Mouse (Mus musculus): Measurements from ENCODE around the gene Dcaf17.

Dcaf17 gene

GRCm38 (mm10) chr2:71120844-71121243 is 65.7 kb downstream of the Dcaf17 start:
- DNase-seq (ENCODE audit: low read depth, low spot score): no peak

- DNase-seq (ENCODE audit: low read depth, low spot score): no peak
These were observed 66.3 kb downstream of the Dcaf17 start for GRCm38 (mm10) chr2:71121406-71121805.

- DNase-seq (ENCODE audit: low read depth, low spot score): no peak
These were observed 67.3 kb downstream of the Dcaf17 start for GRCm38 (mm10) chr2:71122268-71123029.

- DNase-seq (ENCODE audit: low read depth, low spot score): no peak
These were observed 68.5 kb downstream of the Dcaf17 start for GRCm38 (mm10) chr2:71123591-71123990.

DNA sequence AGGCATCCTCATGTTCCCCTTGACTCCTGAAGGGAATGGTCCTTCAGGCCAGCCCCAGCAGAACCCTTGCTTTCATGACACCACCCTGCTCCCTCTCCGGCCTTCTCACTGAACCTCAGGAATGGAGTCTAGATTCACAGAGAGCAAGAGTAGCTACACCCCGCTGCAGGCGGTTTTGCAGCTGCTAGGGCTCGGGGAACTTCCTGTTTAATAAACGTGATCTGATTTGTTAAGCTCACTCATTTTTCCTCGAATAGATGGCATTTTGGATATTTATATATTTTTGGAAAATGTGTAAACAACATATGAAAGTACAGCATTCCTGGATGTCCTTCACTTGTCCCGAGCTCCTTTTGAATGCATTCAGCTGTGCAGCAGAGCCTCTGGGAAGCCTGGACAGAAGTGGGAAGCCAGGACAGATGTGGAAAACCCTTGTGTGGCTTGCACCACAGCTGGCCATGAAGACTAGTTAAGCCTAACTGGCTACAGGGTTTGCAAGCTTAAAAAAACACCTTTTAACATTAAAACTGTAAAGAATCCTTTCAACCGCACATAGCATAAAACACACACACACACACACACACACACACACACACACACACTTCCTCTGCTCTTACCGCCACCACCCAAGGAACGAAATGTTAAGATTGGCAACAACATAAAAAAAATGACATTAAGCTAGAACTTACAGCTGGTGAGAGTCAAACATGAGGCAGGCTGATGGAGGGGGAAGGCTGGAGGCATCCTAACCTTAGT is 72.8 kb downstream of the Dcaf17 start:
- DNase-seq (ENCODE audit: low read depth, low spot score): no peak

DNA sequence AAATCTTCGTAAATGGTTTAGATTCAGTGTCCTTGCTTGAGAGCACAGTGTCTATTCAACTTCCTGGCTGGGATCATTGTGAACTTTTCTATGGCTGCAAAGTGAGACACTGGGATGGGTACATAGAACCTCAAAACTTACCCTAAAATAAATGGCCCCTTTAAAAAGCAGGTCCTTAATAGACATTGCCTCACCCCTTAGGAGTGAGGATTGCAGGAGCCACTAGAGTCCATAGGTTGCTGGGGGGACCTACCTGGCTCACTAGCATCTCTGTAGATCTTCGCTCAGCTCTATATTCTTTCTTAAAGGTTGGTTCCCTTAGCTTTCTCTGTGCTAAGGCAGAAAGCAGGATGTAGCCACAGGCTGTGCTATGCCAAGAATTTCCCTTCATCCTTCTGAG is 75.2 kb downstream of the Dcaf17 start:
- DNase-seq (ENCODE audit: low read depth, low spot score): no peak

DNA sequence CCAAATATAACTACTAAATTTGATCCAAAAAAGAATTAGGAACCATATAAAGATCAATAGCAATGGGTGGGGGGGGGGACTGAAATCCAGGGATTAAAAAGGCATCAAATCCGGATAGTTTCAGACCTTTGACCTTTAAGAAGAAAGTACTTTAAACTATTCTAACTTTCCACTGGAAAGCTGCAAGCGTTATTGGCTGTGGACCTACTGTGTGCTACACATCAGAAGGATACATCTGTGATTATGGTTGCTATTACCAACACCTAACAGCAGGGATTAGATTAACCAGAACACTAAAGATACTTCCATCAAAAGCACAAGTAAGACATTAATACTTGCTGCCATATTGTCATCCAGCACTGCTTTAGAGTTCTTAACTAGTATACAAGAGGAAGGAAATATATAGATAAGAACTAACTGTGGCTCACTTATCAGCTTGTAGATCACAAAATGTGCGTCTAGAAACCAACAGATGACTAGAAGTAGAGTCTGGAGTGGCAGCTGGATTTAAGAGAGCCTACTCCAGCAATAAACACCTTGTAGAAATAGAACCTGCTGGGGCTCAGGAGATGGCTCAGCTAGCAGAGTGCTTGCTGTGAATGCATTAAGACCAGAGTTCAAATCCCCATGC is 76.9 kb downstream of the Dcaf17 start:
- DNase-seq (ENCODE audit: low read depth, low spot score): no peak

DNA sequence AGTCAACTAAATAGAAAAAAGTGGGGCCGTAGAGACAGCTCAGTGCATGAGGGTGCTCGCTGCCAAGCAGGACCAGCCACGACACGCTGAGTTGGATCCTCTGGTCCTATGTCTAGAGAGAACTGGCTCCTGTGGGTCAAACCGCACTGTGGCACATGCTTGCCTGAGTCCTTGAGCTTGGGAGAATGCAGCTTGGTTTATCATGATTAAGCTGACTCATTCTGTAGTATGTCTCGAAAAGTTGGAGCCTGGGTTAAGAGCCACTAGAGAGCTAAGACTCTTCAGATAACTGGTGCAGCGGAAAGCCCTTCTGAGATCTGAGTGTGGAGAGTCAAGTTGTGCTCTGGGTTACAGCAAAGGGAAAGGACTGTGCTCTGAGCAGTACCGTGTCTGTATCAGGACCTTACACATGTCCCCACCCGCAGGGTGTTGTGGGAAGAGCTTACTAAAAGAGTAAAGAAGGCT is 78.9 kb downstream of the Dcaf17 start:
- no peak for DNase-seq (ENCODE audit: low read depth, low spot score)

DNA sequence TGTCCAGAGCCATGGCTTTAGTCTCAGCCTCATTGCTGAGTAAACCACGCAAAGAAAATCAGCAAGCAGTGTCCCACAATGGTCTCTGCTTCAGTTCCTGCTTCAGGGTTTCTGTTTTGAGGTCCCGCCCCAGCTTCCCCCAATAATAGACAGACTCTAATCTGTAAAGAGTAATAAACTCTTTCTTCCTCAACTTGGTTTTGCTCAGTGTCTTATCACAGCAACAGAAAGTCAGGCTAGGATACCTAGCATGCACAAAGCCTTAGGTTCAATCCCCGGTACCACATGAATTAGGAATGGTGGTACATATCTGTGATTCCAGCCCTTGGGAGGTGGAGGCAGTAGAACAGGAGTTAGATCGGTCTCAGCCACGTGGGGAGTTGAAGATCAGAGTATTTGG is 79.7 kb downstream of the Dcaf17 start:
- DNase-seq (ENCODE audit: low read depth, low spot score): no peak

DNA sequence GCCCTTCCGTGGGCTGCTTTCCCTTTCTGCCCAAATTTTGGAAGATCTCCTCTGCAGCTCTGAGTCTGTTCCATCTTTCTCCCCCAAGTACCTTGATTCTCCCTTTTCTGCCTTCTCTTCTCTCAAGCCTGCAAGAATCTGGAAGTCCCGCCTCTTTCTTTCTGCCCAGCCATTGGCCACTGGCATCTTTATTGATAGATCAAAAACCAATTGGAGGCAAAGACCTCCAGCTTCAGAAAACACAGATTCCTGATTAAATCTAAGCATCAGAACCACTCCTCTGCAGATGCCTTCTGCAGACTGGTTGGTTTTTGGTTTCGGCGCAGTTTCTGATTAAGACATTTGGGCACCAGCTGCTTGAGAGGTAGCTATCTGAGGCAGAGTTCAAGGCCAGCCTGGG is 85.5 kb downstream of the Dcaf17 start:
- DNase-seq (ENCODE audit: low read depth, low spot score): no peak

DNA sequence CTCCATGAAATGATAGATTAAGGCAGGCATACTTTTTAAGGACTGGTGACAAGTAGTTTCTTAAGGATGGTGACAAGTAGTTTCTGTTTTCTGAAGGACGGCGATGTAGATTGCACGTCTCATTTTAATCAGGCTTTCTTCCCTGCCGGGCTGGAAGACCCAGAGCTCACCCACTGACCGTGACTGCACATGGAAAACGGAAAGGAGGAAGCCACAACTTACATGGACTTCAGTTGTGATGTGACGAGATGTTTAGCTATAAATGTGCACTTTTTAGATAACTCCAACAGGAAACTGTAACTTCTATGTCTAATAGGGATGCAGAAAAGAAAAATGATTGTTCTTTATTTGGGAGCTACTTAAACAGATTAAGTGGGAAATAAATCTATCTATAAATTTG is 87.3 kb downstream of the Dcaf17 start:
- no peak for DNase-seq (ENCODE audit: low read depth, low spot score)

DNA sequence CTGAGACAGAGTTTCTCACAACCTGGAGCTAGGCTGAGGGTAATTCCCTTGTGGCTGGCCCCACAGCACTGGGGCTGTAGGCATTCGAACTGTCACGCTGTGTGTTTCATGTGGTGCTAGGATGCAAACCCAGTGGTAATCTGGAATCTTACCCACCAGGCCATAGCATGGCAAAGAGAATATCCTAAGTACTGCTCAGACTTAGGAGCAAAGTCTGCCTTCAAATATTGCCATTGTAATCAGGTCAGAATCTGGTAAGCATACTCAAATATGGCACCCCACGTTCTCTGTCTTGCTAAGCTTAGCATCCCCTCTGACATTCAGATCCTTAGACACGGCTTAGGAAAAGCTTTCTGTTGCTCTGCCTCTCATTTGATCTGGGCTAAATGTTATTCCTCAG is 90.7 kb downstream of the Dcaf17 start:
- no peak for DNase-seq (ENCODE audit: low read depth, low spot score)

- DNase-seq (ENCODE audit: low read depth, low spot score): no peak
These were observed 91.1 kb downstream of the Dcaf17 start for GRCm38 (mm10) chr2:71146266-71146665.

- no peak for DNase-seq (ENCODE audit: low read depth, low spot score)
These were observed 92.7 kb downstream of the Dcaf17 start for GRCm38 (mm10) chr2:71147816-71148215.

All from A20 (cell line).